Mouse (Mus musculus) right cerebral cortex, postnatal 36 days (tissue): ENCODE measurements at regions not wholly inside any gene's neighbourhood (a gene's known extent, or its start where the extent isn't known, plus 50 kb on each side); places are given as distances from the start of the nearest gene placed in this dataset.
"Not testable (repeated sequence)": the region's sequence is repeated elsewhere in the genome, so short reads cannot be mapped to it uniquely, and the experiment has no call there.

Source experiments
- DNase-seq, 2 experiments: peaks; one replicate each; pipeline ENCODE4 v3.0.0; 2022; ENCODE audit warnings: low spot score in 2 of 2, mixed read lengths in 1 of 2

DNA sequence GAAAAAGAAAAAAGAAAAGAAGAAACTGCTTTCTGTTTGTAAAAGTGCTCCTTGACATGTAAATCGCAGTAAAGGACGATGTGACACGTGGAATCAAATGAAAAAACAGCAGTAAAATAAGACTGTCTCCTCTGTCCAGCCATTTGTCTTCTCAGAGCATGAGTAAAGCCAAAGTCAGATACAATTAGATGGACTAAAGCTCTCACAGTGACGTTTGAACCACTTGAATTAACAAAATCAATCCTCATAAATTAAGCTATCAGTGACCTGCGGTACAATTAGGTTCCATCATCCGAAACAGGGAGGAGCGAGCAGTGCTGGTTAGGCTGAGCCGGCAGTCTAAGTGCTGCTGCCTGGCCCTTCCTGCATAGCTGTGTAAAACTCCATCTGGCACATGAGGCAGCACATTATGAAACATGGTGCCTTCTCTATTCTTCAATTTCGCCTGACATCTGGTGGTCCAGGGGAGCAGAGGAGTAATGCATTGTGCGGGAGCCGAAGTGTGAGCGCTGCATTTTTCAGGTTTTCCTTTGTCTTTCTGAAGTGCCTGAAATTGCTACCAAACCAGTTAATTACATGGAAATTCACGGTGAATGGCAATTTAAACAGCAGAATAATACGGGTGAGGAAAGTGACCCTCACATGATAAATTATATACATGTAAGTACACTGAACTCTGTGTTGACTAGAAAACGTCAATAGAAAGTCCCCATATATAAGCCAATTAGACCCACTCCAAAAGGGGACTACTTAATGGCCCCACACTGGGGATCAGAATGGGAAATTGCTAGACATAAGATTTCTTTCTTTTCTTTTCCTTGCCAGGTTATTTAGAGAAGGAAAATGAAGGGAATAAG is 118.1 kb downstream of the Mmrn1 start:
- peak; percentile 3 to 10 for DNase-seq

GRCm38 (mm10) chr6:61043524-61044450 is 119.0 kb downstream of the Mmrn1 start:
- DNase-seq = no peak

DNA sequence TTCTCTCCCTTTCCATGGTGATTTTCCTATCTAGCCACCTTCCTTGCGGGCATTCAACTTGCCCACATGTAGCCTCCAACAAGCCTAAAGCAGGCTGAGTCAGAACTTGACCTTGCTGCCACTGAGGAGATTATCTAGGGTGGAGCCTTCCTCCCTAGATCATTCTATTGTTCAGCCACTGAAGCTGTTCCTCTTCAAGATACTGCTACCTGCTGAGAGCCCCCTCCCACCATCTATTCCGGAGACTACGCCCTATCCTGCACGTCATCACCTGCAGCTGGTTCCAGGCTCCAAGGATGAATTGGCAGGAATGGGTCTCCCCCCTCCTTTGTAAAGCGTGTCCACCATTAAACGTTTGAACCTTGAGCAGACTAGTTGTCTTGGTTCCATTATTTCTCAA is 122.9 kb downstream of the Mmrn1 start:
- not testable (repeated sequence) for DNase-seq

GRCm38 (mm10) chr6:61063129-61063528 is 117.0 kb upstream of the Ccser1 start:
- peak in 1 of 2 experiments; percentile 20 for DNase-seq

GRCm38 (mm10) chr6:61065769-61066168 is 114.4 kb upstream of the Ccser1 start:
- DNase-seq = no peak

GRCm38 (mm10) chr6:61066501-61067282 is 113.4 kb upstream of the Ccser1 start:
- DNase-seq = no peak

DNA sequence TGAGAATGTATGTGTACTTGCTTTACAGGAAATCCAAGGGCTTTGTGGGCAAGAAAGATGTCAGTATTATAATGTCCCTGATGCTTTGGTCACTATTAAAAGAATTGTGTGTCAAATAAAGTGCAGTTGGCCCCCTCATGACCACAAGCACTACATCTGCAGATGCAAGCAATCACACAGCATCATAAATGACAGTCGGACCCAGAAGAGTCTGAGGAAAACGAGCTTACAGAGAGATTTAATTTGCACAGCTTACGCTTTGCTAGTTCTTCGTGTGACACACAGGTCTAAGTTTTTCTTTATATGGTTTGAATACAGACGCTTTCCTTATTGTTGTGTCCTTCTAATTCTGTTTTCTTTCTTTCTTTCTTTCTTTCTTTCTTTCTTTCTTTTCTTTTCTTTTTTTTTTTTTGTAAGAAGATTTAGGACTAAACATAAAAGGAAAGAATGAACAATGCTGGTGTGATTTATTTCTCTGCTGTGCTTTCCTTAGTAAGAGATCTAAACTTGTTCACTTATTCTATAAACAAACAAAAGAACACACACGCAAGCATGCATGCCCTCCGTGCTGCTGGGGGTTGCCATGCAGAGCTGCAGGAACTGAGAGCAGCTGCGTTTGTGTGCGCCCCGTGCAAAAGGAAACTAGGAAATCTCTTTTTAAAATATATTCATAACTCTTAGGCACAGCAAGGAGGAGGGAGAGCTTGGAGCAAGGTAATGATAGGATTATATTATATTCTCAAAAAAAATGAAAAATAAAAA is 112.6 kb upstream of the Ccser1 start:
- DNase-seq = no peak

- no peak for DNase-seq
Observed at GRCm38 (mm10) chr6:61068117-61068489, 112.0 kb upstream of the Ccser1 start.

DNA sequence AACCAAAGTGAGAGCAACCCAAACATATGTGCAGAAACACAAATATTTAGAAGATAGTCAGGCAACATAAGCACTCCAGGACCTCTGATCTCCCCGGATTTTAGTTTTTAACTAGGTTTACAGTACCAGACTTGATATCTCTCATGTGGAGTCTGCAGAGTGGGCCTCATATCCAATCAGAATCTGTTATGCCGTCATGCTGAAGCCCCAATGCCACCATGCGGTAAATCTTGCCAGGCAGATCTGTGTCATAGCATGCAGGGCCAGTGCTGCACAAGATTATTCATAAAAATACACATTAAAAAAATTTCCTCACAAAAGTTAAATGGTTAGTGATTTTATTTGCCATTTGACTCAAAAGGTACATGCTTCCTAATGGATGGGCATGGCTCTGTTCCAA is 106.9 kb upstream of the Ccser1 start:
- no peak for DNase-seq

GRCm38 (mm10) chr6:61073794-61074193 is 106.3 kb upstream of the Ccser1 start:
- no peak for DNase-seq

DNA sequence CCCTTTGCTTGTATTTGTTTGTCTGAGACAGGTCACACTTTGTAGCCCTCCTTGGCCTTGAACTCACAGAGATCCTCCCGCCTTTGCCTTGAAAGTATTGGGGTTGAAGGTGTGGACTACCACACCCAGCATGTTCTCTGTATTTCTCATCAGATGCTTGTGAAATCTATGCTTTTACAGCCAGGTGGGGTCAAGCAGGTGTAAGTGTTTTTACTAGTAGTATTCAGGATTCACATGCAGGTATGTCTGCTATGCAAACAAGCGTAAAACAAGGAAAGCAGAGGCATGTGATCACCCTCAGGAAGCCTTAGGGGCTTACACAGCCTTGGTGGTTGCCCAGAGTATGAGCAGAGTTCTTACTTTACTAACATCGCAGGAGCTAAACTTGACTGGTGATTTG is 105.4 kb upstream of the Ccser1 start:
- no peak for DNase-seq

GRCm38 (mm10) chr6:61078559-61078958 is 101.6 kb upstream of the Ccser1 start:
- no peak for DNase-seq

- DNase-seq = no peak
Observed at GRCm38 (mm10) chr6:61080661-61081060, 99.5 kb upstream of the Ccser1 start.

DNA sequence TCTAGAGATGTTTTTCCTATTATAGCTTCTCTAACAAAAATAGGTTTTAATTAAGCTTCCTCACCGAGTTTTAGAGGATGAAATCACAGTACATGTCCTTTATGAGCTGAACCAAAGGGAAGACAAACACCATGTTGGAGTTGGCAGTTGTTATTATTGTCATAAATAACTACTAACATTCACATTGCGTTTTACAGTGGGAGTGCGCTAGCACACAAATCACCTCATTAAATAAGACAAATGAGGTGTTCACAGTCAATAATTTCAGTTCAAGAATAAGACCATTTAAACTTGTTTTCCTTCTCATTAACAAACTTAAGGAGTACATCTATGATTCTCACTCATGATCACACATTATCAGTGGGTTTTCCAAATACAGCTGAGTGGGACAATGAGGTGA is 96.8 kb upstream of the Ccser1 start:
- DNase-seq = no peak

DNA sequence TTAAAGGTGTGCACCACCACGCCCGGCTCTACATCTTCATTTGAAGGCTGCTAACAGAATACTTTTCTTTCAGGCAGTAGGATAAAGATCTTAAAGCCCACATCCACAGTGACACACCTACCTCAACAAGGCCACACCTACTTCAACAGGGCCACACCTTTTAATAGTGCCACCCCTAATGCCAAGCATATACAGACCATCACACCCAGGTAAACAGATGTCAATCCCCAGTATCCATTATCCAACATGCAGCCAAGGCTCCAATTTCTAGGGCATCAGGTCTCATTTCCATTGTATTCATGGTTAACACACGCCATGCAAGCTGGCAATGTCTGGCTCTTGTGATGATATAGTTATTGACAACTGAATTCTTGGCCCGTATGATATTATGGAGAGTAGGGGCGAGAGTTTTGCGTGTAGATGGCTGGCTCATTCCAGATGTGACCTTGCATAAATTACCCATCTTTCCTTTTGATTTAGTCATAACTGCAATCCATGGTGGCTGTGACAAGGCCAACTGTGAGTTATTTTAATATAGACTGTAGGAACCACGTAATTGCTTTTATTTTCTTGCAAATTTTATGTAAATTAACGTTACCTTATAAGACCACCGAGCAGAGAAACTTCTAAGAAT is 80.7 kb upstream of the Ccser1 start:
- no peak for DNase-seq

DNA sequence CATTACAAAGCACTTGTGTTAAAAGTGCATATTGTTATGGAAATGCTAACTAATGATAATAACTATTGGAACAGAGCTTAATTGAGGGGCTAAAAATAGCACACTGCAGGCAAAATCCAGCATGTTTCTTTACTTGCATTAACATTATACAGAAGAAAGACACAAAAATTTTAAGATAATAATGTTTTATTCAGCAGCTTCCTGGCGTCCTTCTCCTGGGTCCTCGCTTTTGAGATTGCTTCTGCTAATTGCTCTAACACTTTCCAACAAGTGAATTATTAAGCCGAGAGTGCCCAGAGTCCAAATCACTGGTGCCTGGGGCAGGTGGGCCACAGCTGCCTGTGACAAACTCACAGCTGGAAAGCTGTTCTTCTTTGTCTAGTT is 80.2 kb upstream of the Ccser1 start:
- DNase-seq = no peak

GRCm38 (mm10) chr6:61101972-61102371 is 78.2 kb upstream of the Ccser1 start:
- no peak for DNase-seq

GRCm38 (mm10) chr6:61103459-61104234 is 76.5 kb upstream of the Ccser1 start:
- no peak for DNase-seq

- DNase-seq = no peak
Observed at GRCm38 (mm10) chr6:61115250-61115649, 64.9 kb upstream of the Ccser1 start.

GRCm38 (mm10) chr6:61119590-61119989 is 60.5 kb upstream of the Ccser1 start:
- no peak for DNase-seq
